Mouse (Mus musculus) MEL (cell line): ENCODE results near the gene Dusp10. TPM values are rescaled to one million over a fixed set of nuclear protein-coding genes. Genes with fewer than 3 reads are reported as not detected.
A peak's percentile ranks its signal among the peaks of the same experiment; 100 is the strongest.

Experiments
- DNase-seq: peaks from one replicate; pipeline ENCODE4 v3.0.0; 2011; ENCODE audit warnings: low read depth, low spot score
- H3K27ac ChIP-seq: 2 replicates; pipeline ENCODE4 v1.5.1; 2012; ENCODE audit warnings: low read depth, mild to moderate bottlenecking, control low read depth, low read length, moderate library complexity; ENCODE audit not compliant: control insufficient read depth
- H3K27me3 ChIP-seq, 2 experiments: fragments of 150-350 bp in 1 of 2; sonication (generic) in 1 of 2; 2 replicates each; pipeline ENCODE4 v1.6.1; 2012; ENCODE audit warnings: low read length in 2 of 2, mild to moderate bottlenecking in 2 of 2, improper control_type of control experiment in 1 of 2, moderate library complexity in 1 of 2; ENCODE audit not compliant: insufficient read depth in 2 of 2, control insufficient read depth in 1 of 2
- H3K36me3 ChIP-seq, 2 experiments: 2 replicates each; pipeline ENCODE4 v1.6.1; 2012 to 2014; ENCODE audit warnings: low read length in 2 of 2, improper control_type of control experiment in 1 of 2, inconsistent platforms in 1 of 2, mild to moderate bottlenecking in 1 of 2; ENCODE audit not compliant: insufficient read depth in 2 of 2, control insufficient read depth in 1 of 2
- H3K4me1 ChIP-seq, 2 experiments: fragments of 150-350 bp in 1 of 2; sonication (generic) in 1 of 2; 2 replicates each; pipeline ENCODE4 v1.6.1; 2012; ENCODE audit warnings: low read length in 2 of 2, improper control_type of control experiment in 1 of 2, mild to moderate bottlenecking in 1 of 2; ENCODE audit not compliant: insufficient read depth in 2 of 2, control insufficient read depth in 1 of 2
- H3K4me3 ChIP-seq, 2 experiments: fragments of 150-350 bp in 1 of 2; sonication (generic) in 1 of 2; 2 replicates each; pipeline ENCODE4 v1.5.1; 2012; ENCODE audit warnings: low read depth in 2 of 2, low read length in 2 of 2, mild to moderate bottlenecking in 2 of 2, moderate library complexity in 2 of 2, control low read depth in 1 of 2, improper control_type of control experiment in 1 of 2; ENCODE audit not compliant: control insufficient read depth in 1 of 2, insufficient read depth in 1 of 2
- H3K79me2 ChIP-seq: 2 replicates; pipeline ENCODE4 v1.6.1; 2012; ENCODE audit warnings: mild to moderate bottlenecking, low read length, moderate library complexity; ENCODE audit not compliant: control insufficient read depth, poor library complexity, insufficient read depth
- H3K9ac ChIP-seq: 2 replicates; pipeline ENCODE4 v1.6.1; 2012; ENCODE audit warnings: low read depth, mild to moderate bottlenecking, control low read depth, low read length, moderate library complexity; ENCODE audit not compliant: control insufficient read depth, poor library complexity, severe bottlenecking
- H3K9me3 ChIP-seq: fragments of 150-350 bp; sonication (generic); replicated peaks from 2 replicates; pipeline ENCODE4 v1.6.1; 2012; ENCODE audit warnings: mild to moderate bottlenecking, low read length, improper control_type of control experiment, moderate library complexity; ENCODE audit not compliant: insufficient read depth
- BHLHE40 ChIP-seq: IDR thresholded peaks from 2 replicates; pipeline ENCODE4 v1.6.1; 2012; ENCODE audit warnings: low read depth, mild to moderate bottlenecking, inconsistent platforms, low read length, improper control_type of control experiment, borderline replicate concordance
- CHD1 ChIP-seq: IDR thresholded peaks from 2 replicates; pipeline ENCODE4 v1.6.1; 2012; ENCODE audit warnings: low read depth, mild to moderate bottlenecking, inconsistent platforms, low read length, improper control_type of control experiment
- ELF1 ChIP-seq: IDR thresholded peaks from 2 replicates; pipeline ENCODE4 v1.6.1; 2014; ENCODE audit warnings: low read depth, mild to moderate bottlenecking, inconsistent platforms, low read length, improper control_type of control experiment, moderate library complexity
- EP300 ChIP-seq, 2 experiments: IDR thresholded peaks; 2 replicates each; pipeline ENCODE4 v1.6.1; 2011; ENCODE audit warnings: improper control_type of control experiment in 2 of 2, low read length in 2 of 2, low read depth in 1 of 2, mild to moderate bottlenecking in 1 of 2
- ETS1 ChIP-seq: IDR thresholded peaks from 2 replicates; pipeline ENCODE4 v1.6.1; 2012; ENCODE audit warnings: low read depth, mild to moderate bottlenecking, inconsistent platforms, low read length, improper control_type of control experiment, moderate library complexity
- GABPA ChIP-seq: IDR thresholded peaks from 2 replicates; pipeline ENCODE4 v1.6.1; 2012; ENCODE audit warnings: low read depth, mild to moderate bottlenecking, inconsistent platforms, low read length, improper control_type of control experiment, moderate library complexity
- GATA1 ChIP-seq: IDR thresholded peaks from 2 replicates; pipeline ENCODE4 v1.6.1; 2011; ENCODE audit warnings: low read depth, low read length, improper control_type of control experiment
- HCFC1 ChIP-seq: IDR thresholded peaks from 2 replicates; pipeline ENCODE4 v1.6.1; 2012; ENCODE audit warnings: low read depth, mild to moderate bottlenecking, inconsistent platforms, low read length, improper control_type of control experiment, moderate library complexity
- JUND ChIP-seq: IDR thresholded peaks from 2 replicates; pipeline ENCODE4 v1.6.1; 2011; ENCODE audit warnings: low read depth, mild to moderate bottlenecking, improper control_type of control experiment, low read length
- KAT2A ChIP-seq: conservative IDR thresholded peaks from 2 replicates; pipeline ENCODE4 v1.6.1; 2012; ENCODE audit warnings: low read depth, low read length, improper control_type of control experiment, inconsistent platforms
- MAX ChIP-seq: IDR thresholded peaks from 2 replicates; pipeline ENCODE4 v1.6.1; 2011; ENCODE audit warnings: low read length, improper control_type of control experiment
- MAZ ChIP-seq: IDR thresholded peaks from 2 replicates; pipeline ENCODE4 v1.6.1; 2012; ENCODE audit warnings: low read depth, mild to moderate bottlenecking, inconsistent platforms, low read length, improper control_type of control experiment
- MEF2A ChIP-seq: IDR thresholded peaks from 2 replicates; pipeline ENCODE4 v1.6.1; 2014; ENCODE audit warnings: low read depth, mild to moderate bottlenecking, inconsistent platforms, low read length, improper control_type of control experiment; ENCODE audit not compliant: poor library complexity, insufficient replicate concordance, severe bottlenecking; ENCODE audit errors: extremely low read depth
- MYB ChIP-seq: IDR thresholded peaks from 2 replicates; pipeline ENCODE4 v1.6.1; 2011; ENCODE audit warnings: mild to moderate bottlenecking, low read depth, low read length, improper control_type of control experiment
- NRF1 ChIP-seq: IDR thresholded peaks from 2 replicates; pipeline ENCODE4 v1.6.1; 2014; ENCODE audit warnings: low read depth, mild to moderate bottlenecking, inconsistent platforms, low read length, improper control_type of control experiment, moderate library complexity; ENCODE audit not compliant: poor library complexity, insufficient read depth, severe bottlenecking
- POLR2A ChIP-seq, 2 experiments: IDR thresholded peaks; 2 replicates each; pipeline ENCODE4 v1.6.1; 2011 to 2012; ENCODE audit warnings: low read length in 2 of 2, mild to moderate bottlenecking in 2 of 2, control low read depth in 1 of 2, improper control_type of control experiment in 1 of 2, low read depth in 1 of 2, moderate library complexity in 1 of 2; ENCODE audit not compliant: control insufficient read depth in 1 of 2, insufficient read depth in 1 of 2, poor library complexity in 1 of 2
- RAD21 ChIP-seq: IDR thresholded peaks from 2 replicates; pipeline ENCODE4 v1.6.1; 2011; ENCODE audit warnings: mild to moderate bottlenecking, low read depth, low read length, improper control_type of control experiment
- RCOR1 ChIP-seq: IDR thresholded peaks from 2 replicates; pipeline ENCODE4 v1.6.1; 2012; ENCODE audit warnings: low read depth, mild to moderate bottlenecking, inconsistent platforms, low read length, improper control_type of control experiment
- SIN3A ChIP-seq: IDR thresholded peaks from 2 replicates; pipeline ENCODE4 v1.6.1; 2012; ENCODE audit warnings: low read length, improper control_type of control experiment, inconsistent platforms
- TCF12 ChIP-seq: IDR thresholded peaks from 2 replicates; pipeline ENCODE4 v1.6.1; 2014; ENCODE audit warnings: low read depth, mild to moderate bottlenecking, inconsistent platforms, low read length, improper control_type of control experiment, moderate library complexity
- UBTF ChIP-seq: IDR thresholded peaks from 2 replicates; pipeline ENCODE4 v1.6.1; 2012; ENCODE audit warnings: low read depth, mild to moderate bottlenecking, inconsistent platforms, low read length, improper control_type of control experiment, moderate library complexity, borderline replicate concordance; ENCODE audit not compliant: insufficient read depth
- USF1 ChIP-seq: IDR thresholded peaks from 2 replicates; pipeline ENCODE4 v1.6.1; 2014; ENCODE audit warnings: low read depth, mild to moderate bottlenecking, inconsistent platforms, low read length, improper control_type of control experiment, moderate library complexity
- USF2 ChIP-seq, 2 experiments: IDR thresholded peaks; 2 replicates each; pipeline ENCODE4 v1.6.1; 2011 to 2012; ENCODE audit warnings: improper control_type of control experiment in 2 of 2, low read length in 2 of 2, borderline replicate concordance in 1 of 2, inconsistent platforms in 1 of 2, low read depth in 1 of 2, mild to moderate bottlenecking in 1 of 2; ENCODE audit not compliant: insufficient read depth in 1 of 2
- ZMIZ1 ChIP-seq: IDR thresholded peaks from 2 replicates; pipeline ENCODE4 v1.6.1; 2012; ENCODE audit warnings: low read depth, mild to moderate bottlenecking, inconsistent platforms, low read length, improper control_type of control experiment, moderate library complexity
- polyA plus RNA-seq, 2 experiments: library from polyadenylated mRNA; stranded (reverse) in 1 of 2; unstranded in 1 of 2; fragments of >175 nt in 1 of 2; fragments of >200 nt in 1 of 2; gene quantifications; 2 replicates each; pipeline versions ENCODE4 v1.2.1 to v1.2.4; 2012; ENCODE audit warnings: low replicate concordance in 2 of 2, low read depth in 1 of 2; ENCODE audit not compliant: insufficient read length in 2 of 2, insufficient read depth in 1 of 2, missing spikeins in 1 of 2
- total RNA-seq: library from RNA; depleted of rRNA; stranded (reverse); fragments of 300-350 nt; gene quantifications from 2 replicates; pipeline ENCODE4 v1.2.3, GENCODE M21; 2012

The Dusp10 gene
- total and polyA plus RNA-seq, 3 experiments, result 1.4 to 2.3 TPM; not detected in 1

GRCm38 (mm10) chr1:184079304-184079703 is 66.2 kb downstream of the Dusp10 start:
- Histone ChIP-seq H3K36me3 (peaks cover 0 to 10% of the 10 kb centered on the region in 2 experiments; a peak in 2 of 4 replicates), H3K4me1 (peaks cover 4 to 5% of the 10 kb centered on the region in 2 experiments; a peak in 2 of 4 replicates), H3K27me3 (no peaks in the 10 kb centered on the region; a peak in 2 of 4 replicates), H3K27ac (no peak overlapping the region), H3K9me3 (no peaks in the 10 kb centered on the region), H3K9ac (no peak overlapping the region), H3K79me2 (no peaks in the 10 kb centered on the region), H3K4me3 (no peak overlapping the region)
- TF ChIP-seq GABPA (no peak), USF1 (no peak), BHLHE40 (no peak), MAX (no peak), MEF2A (no peak), EP300 (IDR thresholded peaks at IDR 0.05; ENCODE audit: low read depth in 1 of 2, low read length in 2 of 2) (peak; percentile 62 to 78), RAD21 (no peak), NRF1 (no peak), ELF1 (peak; percentile 41; the same call in 1 of the 2 replicates), CHD1 (no peak), KAT2A (no peak), RCOR1 (peak; percentile 49), USF2 (IDR thresholded peaks at IDR 0.05; ENCODE audit: borderline replicate concordance in 1 of 2, insufficient read depth in 1 of 2, low read depth in 1 of 2, low read length in 2 of 2) (no peak), HCFC1 (no peak), UBTF (no peak), MAZ (no peak), SIN3A (no peak), ZMIZ1 (no peak), MYB (no peak), JUND (no peak), ETS1 (0 out of 2 replicates have a peak, but pooled peaks have one; percentile 30), TCF12 (0 out of 2 replicates have a peak, but pooled peaks have one; percentile 14), GATA1 (peak; percentile 50), POLR2A (IDR thresholded peaks at IDR 0.05; ENCODE audit: control insufficient read depth in 1 of 2, insufficient read depth in 1 of 2, low read depth in 1 of 2, low read length in 2 of 2, poor library complexity in 1 of 2) (no peak)
- DNase-seq, result peak; percentile 57
